Mouse (Mus musculus) hindbrain, embryonic 13.5 days (tissue): ENCODE data around the gene Hmgcll1. TPM values are rescaled to one million over a fixed set of nuclear protein-coding genes. Genes with fewer than 3 reads are reported as not detected.
A peak's percentile ranks its signal among the peaks of the same experiment; 100 is the strongest.

Experiments used
- ATAC-seq: fragments of 200-750 bp; cut with Nextera tagmentation; 2 replicates; pipeline ENCODE4 v1.8.0; 2017; ENCODE audit warnings: moderate TSS enrichment; ENCODE audit not compliant: low FRiP score
- H3K27ac ChIP-seq: fragments of 300-500 bp; sonication (generic); 2 replicates; pipeline ENCODE4 v1.5.1; 2015; ENCODE audit warnings: inconsistent platforms, mild to moderate bottlenecking, moderate library complexity
- H3K27me3 ChIP-seq: fragments of 300-500 bp; sonication (generic); 2 replicates; pipeline ENCODE4 v1.6.1; 2015; ENCODE audit warnings: mild to moderate bottlenecking, inconsistent platforms
- H3K36me3 ChIP-seq: fragments of 300-500 bp; sonication (generic); 2 replicates; pipeline ENCODE4 v1.6.1; 2015; ENCODE audit warnings: mild to moderate bottlenecking, inconsistent platforms
- H3K4me1 ChIP-seq: fragments of 300-500 bp; sonication (generic); replicated peaks from 2 replicates; pipeline ENCODE4 v1.6.1; 2015; ENCODE audit warnings: inconsistent platforms
- H3K4me2 ChIP-seq: fragments of 300-500 bp; sonication (generic); 2 replicates; pipeline ENCODE4 v1.6.1; 2015; ENCODE audit warnings: inconsistent platforms, mild to moderate bottlenecking, moderate library complexity
- H3K4me3 ChIP-seq: fragments of 300-500 bp; sonication (generic); 2 replicates; pipeline ENCODE4 v1.5.1; 2015; ENCODE audit warnings: mild to moderate bottlenecking, inconsistent platforms
- H3K9ac ChIP-seq: fragments of 300-500 bp; sonication (generic); 2 replicates; pipeline ENCODE4 v1.6.1; 2015; ENCODE audit warnings: mild to moderate bottlenecking, inconsistent platforms
- H3K9me3 ChIP-seq: fragments of 300-500 bp; sonication (generic); 2 replicates; pipeline ENCODE4 v1.6.1; 2016; ENCODE audit warnings: inconsistent platforms
- WGBS: fragments of 180-500 bp; shearing (Covaris S2); methylation state at CpG from one replicate; pipeline ENCODE4 v1.1.7; 2015; 5-methylcytosine and 5-hydroxymethylcytosine counted together
- polyA plus RNA-seq: library from polyadenylated mRNA; unstranded; fragments of >200 nt; fragmentation: Nextera tagmentation; extraction: Ambion mirVana; gene quantifications from 2 replicates; pipeline ENCODE4 v1.2.1, GENCODE M21; 2015

Hmgcll1 gene
- polyA plus RNA-seq = 22.9 and 23.3 TPM in 2 replicates

DNA sequence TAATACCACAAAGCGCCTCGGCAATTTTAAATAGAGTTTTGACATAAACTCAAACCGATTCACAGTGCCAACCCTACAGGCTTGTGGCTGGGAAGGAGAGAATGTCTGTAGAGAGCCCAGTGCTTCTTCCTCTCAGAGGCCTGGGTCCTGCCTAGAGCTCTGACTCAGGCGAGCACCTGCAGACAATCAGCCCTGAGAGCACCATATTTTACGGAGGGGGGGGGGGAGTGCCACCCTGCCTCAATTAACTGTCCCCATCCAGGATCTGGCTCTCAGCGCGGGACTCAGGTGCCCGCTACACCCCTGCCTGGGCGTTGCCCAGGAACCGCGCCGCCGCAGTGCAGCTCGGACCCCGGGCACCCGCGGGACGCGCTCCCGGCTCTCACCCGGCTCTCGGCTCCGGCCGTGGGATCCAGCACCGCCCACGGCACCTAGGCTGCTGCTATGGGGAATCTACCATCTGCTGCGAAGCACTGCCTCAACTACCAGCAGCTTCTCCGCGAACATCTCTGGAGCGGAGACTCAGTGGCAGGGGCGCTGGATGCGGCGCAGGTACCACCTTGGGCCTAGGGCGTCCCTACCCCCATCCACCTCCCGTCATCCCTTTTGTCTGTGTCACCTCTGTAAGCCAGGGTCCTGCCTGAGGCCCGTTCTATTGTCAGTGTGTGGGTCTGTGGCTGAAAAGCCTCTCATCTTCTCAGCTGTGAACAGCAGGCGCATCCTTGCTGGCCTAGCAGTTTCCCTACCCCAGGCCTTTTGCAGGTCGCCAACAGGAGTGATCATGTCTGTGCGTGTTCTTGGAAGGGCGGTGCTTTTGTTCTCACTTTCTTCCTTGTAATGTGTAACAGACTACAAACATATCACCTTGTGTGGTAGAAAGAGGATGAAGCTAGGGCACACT is at the start of gene Hmgcll1:
TSS of gene Hmgcll1 (plus strand) at position 225 of the 901 bp plus-strand sequence.
- H3K4me2 ChIP-seq = peak within 1 kb of the TSS; percentile 78
- H3K36me3 ChIP-seq = no peaks in the 10 kb centered on the region
- H3K27ac ChIP-seq = peak within 1 kb of the TSS; percentile 95
- no peaks in the 10 kb centered on the region for H3K9me3 ChIP-seq
- ATAC-seq = peak; percentile 94
- peak within 1 kb of the TSS; percentile 63 for H3K4me3 ChIP-seq
- peaks cover 31% of the 10 kb centered on the region for H3K4me1 ChIP-seq
- H3K27me3 ChIP-seq = no peaks in the 10 kb centered on the region
- 4% methylated on average over 40 of the region's 40 CpGs for WGBS
- peak within 1 kb of the TSS; percentile 90 for H3K9ac ChIP-seq

GRCm38 (mm10) chr9:75980097-75980496 is 34.6 kb upstream of the Hmgcll1 start:
- H3K4me2 ChIP-seq = no peak overlapping the region
- H3K4me3 ChIP-seq = no peak overlapping the region
- H3K27me3 ChIP-seq = no peaks in the 10 kb centered on the region
- no peaks in the 10 kb centered on the region for H3K4me1 ChIP-seq
- H3K27ac ChIP-seq = no peak overlapping the region
- no peaks in the 10 kb centered on the region for H3K36me3 ChIP-seq
- WGBS = 55% methylated on average over 1 of the region's 1 CpGs
- no peak overlapping the region for H3K9ac ChIP-seq
- no peaks in the 10 kb centered on the region for H3K9me3 ChIP-seq
- no peak for ATAC-seq

DNA sequence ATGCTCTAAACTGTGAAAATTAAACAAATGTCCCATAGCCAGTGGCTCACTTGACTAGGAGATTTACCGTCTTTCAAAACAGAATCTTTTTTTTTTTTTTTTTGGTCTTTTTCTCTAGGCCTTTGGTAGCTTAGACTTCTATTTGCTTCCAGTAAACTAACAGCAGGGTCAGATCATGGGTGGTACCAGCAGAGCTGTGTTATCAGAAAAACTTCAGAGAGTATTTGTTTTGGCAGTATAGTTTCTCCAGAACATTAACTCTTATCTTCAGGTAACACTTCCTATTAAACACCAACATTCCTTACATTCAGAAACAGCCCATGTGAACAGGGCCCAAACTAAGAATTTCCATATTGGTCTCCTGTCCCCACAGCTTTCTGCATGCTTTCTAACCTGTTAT is 33.5 kb upstream of the Hmgcll1 start:
- H3K9ac ChIP-seq = no peak overlapping the region
- no peak overlapping the region for H3K4me3 ChIP-seq
- no peaks in the 10 kb centered on the region for H3K9me3 ChIP-seq
- no peak for ATAC-seq
- no peak overlapping the region for H3K4me2 ChIP-seq
- 88% methylated on average over 1 of the region's 1 CpGs for WGBS
- H3K27me3 ChIP-seq = no peaks in the 10 kb centered on the region
- no peaks in the 10 kb centered on the region for H3K4me1 ChIP-seq
- no peaks in the 10 kb centered on the region for H3K36me3 ChIP-seq
- no peak overlapping the region for H3K27ac ChIP-seq

GRCm38 (mm10) chr9:75989491-75989890 is 25.2 kb upstream of the Hmgcll1 start:
- Histone ChIP-seq H3K9me3 (no peaks in the 10 kb centered on the region), H3K4me2 (no peak overlapping the region), H3K9ac (no peak overlapping the region), H3K36me3 (no peaks in the 10 kb centered on the region), H3K27me3 (no peaks in the 10 kb centered on the region), H3K4me1 (no peaks in the 10 kb centered on the region), H3K4me3 (no peak overlapping the region), H3K27ac (no peak overlapping the region)
- 92% methylated on average over 4 of the region's 4 CpGs for WGBS
- no peak for ATAC-seq

DNA sequence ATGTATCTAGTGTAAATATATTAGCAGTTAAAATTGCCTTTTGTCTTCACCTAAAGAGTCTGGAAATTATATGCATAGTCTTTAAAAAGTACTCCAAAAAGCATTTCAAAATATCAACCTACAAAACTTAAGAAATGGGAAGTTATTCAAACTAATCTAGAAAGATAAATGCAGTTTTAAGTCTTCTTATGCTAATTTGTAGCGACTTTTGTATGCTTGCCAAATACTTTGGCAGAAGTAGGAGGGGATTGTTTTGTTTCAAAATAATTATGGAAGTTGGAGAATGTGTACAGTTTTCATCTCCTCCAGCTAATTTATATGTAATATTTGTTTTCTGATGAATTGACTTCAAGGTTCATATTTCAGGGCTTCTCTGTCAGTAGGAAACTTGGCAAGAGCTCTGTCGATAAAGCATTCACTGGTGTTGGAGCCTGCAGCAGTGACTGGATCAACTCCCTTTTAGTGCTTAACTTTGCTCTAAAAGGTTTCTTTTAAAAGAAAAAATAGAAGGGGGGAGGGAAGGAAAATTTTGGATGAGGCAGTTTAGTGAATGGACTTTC is 15.8 kb upstream of the Hmgcll1 start:
- H3K4me1 ChIP-seq = no peaks in the 10 kb centered on the region; the same call in 1 of the 2 replicates
- H3K9ac ChIP-seq = no peak overlapping the region
- H3K27me3 ChIP-seq = no peaks in the 10 kb centered on the region
- no peak for ATAC-seq
- no peak overlapping the region for H3K4me2 ChIP-seq
- no peak overlapping the region for H3K4me3 ChIP-seq
- H3K36me3 ChIP-seq = no peaks in the 10 kb centered on the region
- WGBS = 73% methylated on average over 2 of the region's 2 CpGs
- H3K27ac ChIP-seq = no peak overlapping the region
- H3K9me3 ChIP-seq = no peaks in the 10 kb centered on the region

DNA sequence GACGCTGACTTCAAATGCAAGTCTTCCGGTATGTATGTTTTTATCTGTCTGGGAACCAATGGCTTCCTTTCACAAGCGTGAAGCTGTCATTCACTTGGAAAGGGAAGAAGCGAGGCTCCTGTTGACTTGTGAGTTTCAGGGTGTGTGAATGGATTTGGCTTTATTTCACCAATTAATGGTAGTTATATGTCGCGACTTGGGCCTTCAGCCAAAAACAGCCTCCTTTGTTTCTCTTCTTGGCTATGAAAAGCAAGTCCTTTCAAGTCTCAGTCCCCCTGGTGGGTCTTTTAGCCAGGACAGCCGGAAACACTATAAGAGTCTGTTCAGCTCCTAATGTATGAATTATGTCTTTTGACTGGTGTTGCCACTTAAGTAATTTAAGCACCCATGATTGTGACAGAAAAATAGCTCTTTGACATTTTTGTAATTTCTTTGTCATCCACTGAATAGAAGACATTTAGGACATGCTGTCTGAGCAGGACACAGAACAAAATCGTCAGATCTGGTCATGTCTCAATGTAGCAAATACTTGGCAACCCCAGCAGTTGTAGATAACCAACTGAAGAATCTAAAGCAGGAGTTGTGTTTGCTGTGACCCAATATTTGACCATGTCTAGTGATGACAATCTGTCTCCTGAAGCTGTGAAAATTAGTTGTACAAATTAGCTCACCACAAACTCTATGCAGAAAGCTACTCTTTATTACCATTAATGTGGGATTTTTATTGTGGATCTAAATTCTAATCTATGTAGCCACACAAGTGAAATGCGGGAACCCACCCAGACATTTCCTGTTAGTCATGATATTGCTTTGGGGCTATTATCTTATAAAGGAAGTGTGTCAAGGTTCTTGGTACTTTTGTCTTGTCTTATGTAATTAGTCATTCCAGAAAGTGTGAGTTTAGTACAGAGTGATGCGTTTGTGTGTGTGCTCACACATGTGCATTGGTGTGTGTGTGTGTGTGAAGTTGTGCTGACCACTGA is 13.5 kb upstream of the Hmgcll1 start:
- Histone ChIP-seq H3K4me2 (no peak overlapping the region), H3K9me3 (no peaks in the 10 kb centered on the region), H3K9ac (no peak overlapping the region), H3K27me3 (no peaks in the 10 kb centered on the region), H3K27ac (no peak overlapping the region), H3K4me1 (no peaks in the 10 kb centered on the region; the same call in 1 of the 2 replicates), H3K4me3 (no peak overlapping the region), H3K36me3 (no peaks in the 10 kb centered on the region)
- peak; percentile 63; the same call in 1 of the 2 replicates for ATAC-seq
- 41% methylated on average over 10 of the region's 10 CpGs for WGBS

GRCm38 (mm10) chr9:76003066-76003465 is 11.6 kb upstream of the Hmgcll1 start:
- 90% methylated on average over 3 of the region's 3 CpGs for WGBS
- H3K9me3 ChIP-seq = no peaks in the 10 kb centered on the region
- H3K36me3 ChIP-seq = no peaks in the 10 kb centered on the region
- no peak overlapping the region for H3K4me3 ChIP-seq
- H3K27me3 ChIP-seq = no peaks in the 10 kb centered on the region
- H3K4me1 ChIP-seq = no peaks in the 10 kb centered on the region; the same call in 1 of the 2 replicates
- no peak overlapping the region for H3K4me2 ChIP-seq
- no peak for ATAC-seq
- H3K27ac ChIP-seq = no peak overlapping the region
- no peak overlapping the region for H3K9ac ChIP-seq

GRCm38 (mm10) chr9:76003637-76004036 is 11.0 kb upstream of the Hmgcll1 start:
- ATAC-seq = no peak
- H3K4me2 ChIP-seq = no peak overlapping the region
- no peaks in the 10 kb centered on the region for H3K36me3 ChIP-seq
- no peak overlapping the region for H3K27ac ChIP-seq
- H3K9me3 ChIP-seq = no peaks in the 10 kb centered on the region
- no peak overlapping the region for H3K9ac ChIP-seq
- no peaks in the 10 kb centered on the region; the same call in 1 of the 2 replicates for H3K4me1 ChIP-seq
- no peak overlapping the region for H3K4me3 ChIP-seq
- 67% methylated on average over 6 of the region's 6 CpGs for WGBS
- no peaks in the 10 kb centered on the region for H3K27me3 ChIP-seq

- Histone ChIP-seq H3K36me3 (no peaks in the 10 kb centered on the region), H3K4me2 (no peak overlapping the region), H3K9me3 (no peaks in the 10 kb centered on the region), H3K4me3 (no peak overlapping the region), H3K4me1 (no peaks in the 10 kb centered on the region), H3K9ac (no peak overlapping the region), H3K27ac (no peak overlapping the region), H3K27me3 (no peaks in the 10 kb centered on the region)
- ATAC-seq = no peak
- WGBS = 65% methylated on average over 6 of the region's 6 CpGs
Measured at GRCm38 (mm10) chr9:76007342-76007970, 7.2 kb upstream of the Hmgcll1 start.

DNA sequence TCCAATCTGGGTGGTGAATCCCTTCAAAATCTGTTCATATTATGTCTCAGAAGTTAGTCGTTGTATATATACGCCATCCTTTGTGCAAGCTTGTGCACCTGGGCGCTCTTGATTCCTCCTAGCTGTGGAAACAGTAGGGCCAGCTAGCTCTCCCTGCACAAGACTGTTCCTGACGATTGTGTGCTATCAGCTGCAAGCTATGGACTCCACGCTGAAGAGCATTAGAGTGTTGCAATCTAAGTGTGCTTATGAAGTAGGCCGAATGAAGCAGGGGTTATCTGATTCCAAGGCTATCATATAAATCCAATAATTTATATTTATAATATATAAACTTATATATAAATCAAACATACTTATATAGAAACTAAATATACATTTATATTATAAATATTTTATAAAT is 866 bp upstream of the Hmgcll1 start:
- Histone ChIP-seq H3K9ac (no peak overlapping the region), H3K4me2 (no peak overlapping the region), H3K4me3 (no peak overlapping the region), H3K27me3 (no peaks in the 10 kb centered on the region), H3K9me3 (no peaks in the 10 kb centered on the region), H3K27ac (no peak overlapping the region), H3K36me3 (no peaks in the 10 kb centered on the region), H3K4me1 (peaks cover 31% of the 10 kb centered on the region)
- WGBS = 84% methylated on average over 6 of the region's 6 CpGs
- ATAC-seq = no peak

DNA sequence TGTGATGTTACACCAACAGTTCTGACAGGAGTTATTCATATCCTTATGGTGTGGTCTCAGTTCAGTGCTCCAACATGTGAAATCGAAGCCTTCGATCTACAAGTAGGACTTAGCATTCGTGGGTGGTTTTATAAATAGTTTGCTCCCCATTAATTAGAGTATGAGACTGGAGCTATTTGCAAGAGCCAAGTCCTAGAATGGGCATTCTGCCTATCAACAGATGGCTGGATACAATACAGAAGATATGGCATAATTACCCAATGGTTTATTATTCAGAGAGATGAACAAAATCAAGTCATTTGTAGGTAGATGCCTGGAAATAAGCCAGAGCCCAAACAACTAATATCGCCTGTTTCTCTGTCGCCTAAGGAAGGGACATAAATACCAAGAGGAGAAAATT is 1.3 kb downstream of the Hmgcll1 start:
- no peak for ATAC-seq
- Histone ChIP-seq H3K4me3 (peak overlapping the region; percentile 20; the same call in 1 of the 2 replicates), H3K4me1 (peaks cover 31% of the 10 kb centered on the region), H3K9ac (no peak overlapping the region), H3K27ac (no peak overlapping the region), H3K4me2 (peak overlapping the region; percentile 78), H3K27me3 (no peaks in the 10 kb centered on the region), H3K9me3 (no peaks in the 10 kb centered on the region), H3K36me3 (no peaks in the 10 kb centered on the region)
- WGBS = 92% methylated on average over 5 of the region's 5 CpGs
